Mouse (Mus musculus) kidney, embryonic 14.5 days (tissue): Measurements from ENCODE around the gene Znrf4. TPM values are rescaled to one million over a fixed set of nuclear protein-coding genes. Genes with fewer than 3 reads are reported as not detected.
"Not testable (repeated sequence)": the region's sequence is repeated elsewhere in the genome, so short reads cannot be mapped to it uniquely, and the experiment has no call there.

Experiments used
- ATAC-seq: fragments of 200-750 bp; cut with Nextera tagmentation; 2 replicates; pipeline ENCODE4 v1.8.0; 2017; ENCODE audit warnings: moderate number of reproducible peaks, mild to moderate bottlenecking, moderate TSS enrichment, moderate library complexity; ENCODE audit not compliant: low FRiP score, low TSS enrichment
- H3K27ac ChIP-seq: fragments of 300-500 bp; sonication (generic); 2 replicates; pipeline ENCODE4 v1.5.1; 2014; ENCODE audit warnings: low read depth, mild to moderate bottlenecking, low read length, moderate library complexity, mixed read lengths
- H3K27me3 ChIP-seq: fragments of 300-500 bp; sonication (generic); 2 replicates; pipeline ENCODE4 v1.6.1; 2014; ENCODE audit warnings: mild to moderate bottlenecking, low read length; ENCODE audit not compliant: control insufficient read depth, insufficient read depth
- H3K36me3 ChIP-seq: fragments of 300-500 bp; sonication (generic); 2 replicates; pipeline ENCODE4 v1.6.1; 2014; ENCODE audit warnings: low read length, mixed read lengths; ENCODE audit not compliant: control insufficient read depth, insufficient read depth
- H3K4me1 ChIP-seq: fragments of 300-500 bp; sonication (generic); 2 replicates; pipeline ENCODE4 v1.6.1; 2014; ENCODE audit warnings: low read length, mixed read lengths; ENCODE audit not compliant: control insufficient read depth, insufficient read depth
- H3K4me2 ChIP-seq: fragments of 300-500 bp; sonication (generic); replicated peaks from 2 replicates; pipeline ENCODE4 v1.6.1; 2014; ENCODE audit warnings: low read depth, mild to moderate bottlenecking, low read length
- H3K4me3 ChIP-seq: fragments of 300-500 bp; sonication (generic); 2 replicates; pipeline ENCODE4 v1.5.1; 2014; ENCODE audit warnings: mild to moderate bottlenecking, low read length
- H3K9ac ChIP-seq: fragments of 300-500 bp; sonication (generic); 2 replicates; pipeline ENCODE4 v1.6.1; 2014; ENCODE audit warnings: low read depth, mild to moderate bottlenecking, low read length, moderate library complexity
- H3K9me3 ChIP-seq: fragments of 300-500 bp; sonication (generic); 2 replicates; pipeline ENCODE4 v1.6.1; 2016; ENCODE audit warnings: low read length; ENCODE audit not compliant: control insufficient read depth
- WGBS: fragments of 180-500 bp; shearing (Covaris S2); extraction: QIAGEN DNeasy Blood & Tissue Kit; methylation state at CpG from one replicate; pipeline ENCODE4 v1.1.7; 2014; 5-methylcytosine and 5-hydroxymethylcytosine counted together
- polyA plus RNA-seq: library from polyadenylated mRNA; unstranded; fragments of >200 nt; fragmentation: Nextera tagmentation; extraction: Ambion mirVana; gene quantifications from 2 replicates; pipeline ENCODE4 v1.2.1, GENCODE M21; 2014

Znrf4 gene
- polyA plus RNA-seq, 1 experiment from 2014 or later = not detected

DNA sequence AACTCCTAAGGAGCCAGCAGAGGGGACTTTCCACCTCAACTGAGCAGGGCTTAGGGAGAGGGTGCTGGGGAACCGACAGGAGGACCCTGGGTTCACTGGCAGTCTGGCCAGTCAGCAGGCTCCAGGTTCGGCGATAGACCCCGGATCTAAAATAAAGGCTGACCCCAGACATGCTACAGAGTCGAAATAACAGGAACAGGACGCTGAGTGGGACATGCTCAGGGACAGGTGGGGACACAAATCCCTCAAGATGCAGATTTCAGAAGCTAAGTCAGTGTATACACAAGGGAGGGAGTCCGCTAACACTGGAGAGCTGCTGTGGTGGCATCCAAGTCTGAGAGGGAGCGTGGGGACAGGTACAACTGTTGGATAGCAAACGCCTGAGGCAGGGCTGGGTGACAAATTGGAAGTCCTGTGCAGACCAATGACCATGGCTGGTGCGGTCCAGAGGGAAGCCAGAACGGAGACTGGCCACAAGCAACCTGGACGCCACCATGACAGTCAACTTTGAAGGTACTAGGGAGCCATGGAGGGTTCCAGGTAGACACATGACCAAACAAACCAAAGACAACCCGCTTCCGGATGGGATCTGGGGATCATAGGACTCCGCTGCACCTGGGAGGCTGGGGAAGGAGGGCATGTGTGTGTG is 5.7 kb downstream of the Znrf4 start:
- no peak for ATAC-seq
- 0 out of 2 replicates have a peak overlapping the region, but pooled peaks have one; percentile 88 for H3K27ac ChIP-seq
- peaks cover 5% of the 10 kb centered on the region; the same call in 1 of the 2 replicates for H3K9me3 ChIP-seq
- H3K4me1 ChIP-seq = peaks cover 13% of the 10 kb centered on the region; the same call in 1 of the 2 replicates
- 52% methylated on average over 15 of the region's 15 CpGs for WGBS
- peaks cover 27% of the 10 kb centered on the region for H3K27me3 ChIP-seq
- H3K9ac ChIP-seq = peak overlapping the region; percentile 79
- peak overlapping the region; percentile 97 for H3K4me2 ChIP-seq
- H3K4me3 ChIP-seq = peak overlapping the region; percentile 66
- no peaks in the 10 kb centered on the region for H3K36me3 ChIP-seq

DNA sequence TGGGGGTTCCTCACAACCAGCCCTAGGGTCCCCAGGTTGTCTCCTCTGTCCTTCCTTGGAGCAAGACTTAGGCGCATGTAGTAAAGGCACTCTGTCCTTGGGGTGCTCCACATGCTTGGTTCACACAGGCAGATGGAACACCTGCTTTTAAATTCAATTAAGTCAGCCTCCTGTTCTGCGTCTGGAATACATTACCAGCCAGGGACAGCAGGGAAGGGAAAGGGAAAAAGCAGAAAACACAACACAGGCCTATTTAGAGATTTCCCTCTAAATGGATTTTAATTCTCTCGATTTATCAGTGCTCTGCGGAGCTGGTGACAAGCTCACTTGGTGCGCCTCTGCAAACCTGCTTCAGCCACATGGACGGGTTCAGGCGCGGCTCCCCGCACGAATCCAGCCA is 6.8 kb downstream of the Znrf4 start:
- Histone ChIP-seq H3K9me3 (peaks cover 5% of the 10 kb centered on the region; the same call in 1 of the 2 replicates), H3K4me3 (no peak overlapping the region), H3K9ac (no peak overlapping the region), H3K4me2 (no peak overlapping the region), H3K27ac (no peak overlapping the region), H3K4me1 (peaks cover 10% of the 10 kb centered on the region; the same call in 1 of the 2 replicates), H3K27me3 (peaks cover 16% of the 10 kb centered on the region), H3K36me3 (no peaks in the 10 kb centered on the region)
- no peak for ATAC-seq
- 82% methylated on average over 10 of the region's 10 CpGs for WGBS

DNA sequence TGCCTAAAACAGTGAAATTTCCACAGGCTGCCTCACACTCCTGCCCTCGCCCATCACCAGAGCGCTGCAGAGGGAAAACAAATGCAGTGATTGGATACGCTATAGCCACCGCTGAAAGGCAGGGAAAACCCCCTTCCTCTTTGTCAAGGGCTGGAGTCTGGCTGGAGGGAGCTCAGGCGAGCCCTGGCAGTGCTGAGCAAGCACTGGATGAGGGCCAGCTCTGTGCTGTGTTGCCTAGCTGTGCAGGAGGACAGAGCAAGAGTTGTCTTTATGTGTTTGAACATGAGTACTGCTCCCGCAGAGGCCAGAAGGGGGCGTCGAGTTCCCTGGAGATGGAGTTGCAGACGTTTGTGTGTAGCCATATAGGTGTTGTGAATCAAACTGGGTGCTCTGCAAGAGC is 9.7 kb downstream of the Znrf4 start:
- no peak overlapping the region for H3K4me3 ChIP-seq
- no peak overlapping the region for H3K27ac ChIP-seq
- no peak overlapping the region for H3K9ac ChIP-seq
- no peaks in the 10 kb centered on the region for H3K27me3 ChIP-seq
- no peak overlapping the region for H3K4me2 ChIP-seq
- peaks cover 8% of the 10 kb centered on the region; the same call in 1 of the 2 replicates for H3K9me3 ChIP-seq
- 0 out of 2 replicates have a peak, but pooled peaks cover 3% of the 10 kb centered on the region for H3K4me1 ChIP-seq
- H3K36me3 ChIP-seq = no peaks in the 10 kb centered on the region
- 44% methylated on average over 9 of the region's 9 CpGs for WGBS
- ATAC-seq = no peak

DNA sequence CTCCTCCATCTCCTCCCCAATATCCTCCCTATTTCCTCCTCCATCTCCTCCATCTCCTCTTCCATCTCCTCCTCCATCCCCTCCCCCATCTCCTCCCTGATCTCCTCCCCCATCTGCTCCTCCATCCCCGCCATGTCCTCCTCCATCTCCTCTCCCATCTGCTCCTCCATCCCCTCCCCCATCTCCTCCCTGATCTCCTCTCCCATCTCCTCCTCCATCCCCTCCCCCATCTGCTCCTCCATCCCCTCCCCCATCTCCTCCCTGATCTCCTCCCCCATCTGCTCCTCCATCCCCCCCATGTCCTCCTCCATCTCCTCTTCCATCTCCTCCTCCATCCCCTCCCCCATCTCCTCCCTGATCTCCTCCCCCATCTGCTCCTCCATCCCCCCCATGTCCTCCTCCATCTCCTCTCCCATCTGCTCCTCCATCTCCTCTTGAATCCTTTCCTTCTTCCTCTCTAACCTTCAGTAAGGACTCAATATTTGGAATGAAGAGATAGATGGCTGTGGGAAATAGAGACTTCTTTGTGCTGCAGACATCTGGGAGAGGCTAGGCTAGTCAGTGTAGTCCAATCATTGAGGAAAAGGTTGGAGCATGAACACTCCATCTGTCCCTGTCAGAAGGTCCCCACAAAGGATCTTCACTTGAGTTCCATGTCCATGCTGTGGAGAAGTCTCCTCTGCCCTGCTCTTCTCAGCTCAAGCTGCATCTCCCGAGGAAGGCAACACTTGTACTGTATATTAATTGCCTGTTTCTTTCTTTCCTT is 10.4 kb downstream of the Znrf4 start:
- not testable (repeated sequence) for H3K36me3 ChIP-seq, H3K4me1 ChIP-seq, H3K27me3 ChIP-seq, H3K9ac ChIP-seq, H3K27ac ChIP-seq, ATAC-seq, H3K4me3 ChIP-seq, H3K4me2 ChIP-seq
- H3K9me3 ChIP-seq = peaks cover 12% of the 10 kb centered on the region; the same call in 1 of the 2 replicates
- 55% methylated on average over 2 of the region's 2 CpGs for WGBS

DNA sequence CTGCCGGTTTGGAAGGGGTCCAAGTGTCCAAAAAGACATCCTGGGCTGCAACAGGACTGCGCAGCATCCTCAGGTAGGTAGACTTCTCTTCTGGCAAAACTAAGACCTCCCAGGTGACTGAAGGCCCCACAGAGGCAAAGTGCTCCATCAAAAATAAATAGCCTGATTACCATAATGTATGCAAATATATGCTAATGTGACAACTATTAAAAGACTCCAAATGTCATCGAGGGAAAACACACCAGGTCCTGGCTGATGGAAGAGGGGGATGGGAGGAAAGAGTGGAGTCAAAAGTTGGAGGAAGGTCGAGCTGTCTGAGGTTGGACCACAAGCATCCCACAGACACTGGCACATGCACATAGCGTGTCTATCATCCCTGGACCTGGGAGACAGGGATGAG is 13.0 kb downstream of the Znrf4 start:
- Histone ChIP-seq H3K4me2 (no peak overlapping the region), H3K27me3 (no peaks in the 10 kb centered on the region), H3K9me3 (peaks cover 35% of the 10 kb centered on the region), H3K27ac (no peak overlapping the region), H3K9ac (no peak overlapping the region), H3K36me3 (no peaks in the 10 kb centered on the region), H3K4me1 (no peaks in the 10 kb centered on the region), H3K4me3 (no peak overlapping the region)
- ATAC-seq = no peak
- 85% methylated on average over 5 of the region's 5 CpGs for WGBS

DNA sequence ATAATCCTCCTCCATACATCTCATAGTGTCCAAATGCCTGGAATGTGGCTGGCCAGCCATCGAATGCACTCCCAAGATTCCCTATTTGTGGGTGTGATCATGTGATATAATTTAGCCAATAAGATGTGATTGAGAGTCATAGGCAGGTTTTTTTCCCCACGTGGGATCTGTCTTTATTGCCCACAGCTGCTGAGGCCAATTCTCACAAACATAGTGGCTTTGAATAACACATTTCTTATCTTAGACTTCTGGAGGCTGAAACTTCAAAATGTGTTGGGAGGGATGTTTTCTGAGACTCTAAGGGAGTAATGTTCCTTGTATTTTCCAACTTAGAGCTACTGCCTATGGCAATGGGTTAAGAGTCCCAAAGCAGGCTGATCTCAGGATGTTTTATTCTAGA is 17.8 kb downstream of the Znrf4 start:
- Histone ChIP-seq H3K4me2 (no peak overlapping the region), H3K27me3 (no peaks in the 10 kb centered on the region), H3K4me3 (no peak overlapping the region), H3K9ac (no peak overlapping the region), H3K4me1 (no peaks in the 10 kb centered on the region), H3K27ac (no peak overlapping the region), H3K36me3 (no peaks in the 10 kb centered on the region), H3K9me3 (peaks cover 63% of the 10 kb centered on the region)
- WGBS = 57% methylated on average over 2 of the region's 2 CpGs
- no peak for ATAC-seq

DNA sequence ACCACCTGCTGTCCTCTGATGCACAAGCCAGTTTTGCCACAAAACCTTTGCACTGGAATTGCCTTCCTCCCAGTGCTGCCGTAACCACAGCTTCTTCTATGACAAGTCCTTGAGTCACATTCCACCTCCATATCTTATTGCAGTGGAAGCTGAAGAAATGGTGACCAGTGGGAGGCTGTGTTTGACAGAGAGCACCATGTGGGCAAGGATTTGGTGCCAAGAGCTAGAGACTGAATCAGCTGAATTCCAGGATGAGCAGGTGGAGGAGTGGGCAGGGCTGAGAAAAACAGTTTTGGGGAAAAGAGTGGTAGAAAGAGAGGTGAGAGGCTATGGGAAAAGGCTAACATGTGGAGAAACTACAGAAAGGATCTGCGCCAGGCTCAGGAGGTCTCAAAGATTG is 18.4 kb downstream of the Znrf4 start:
- H3K27ac ChIP-seq = no peak overlapping the region
- no peak overlapping the region for H3K4me2 ChIP-seq
- H3K9me3 ChIP-seq = peaks cover 63% of the 10 kb centered on the region
- no peaks in the 10 kb centered on the region for H3K4me1 ChIP-seq
- 85% methylated on average over 2 of the region's 2 CpGs for WGBS
- no peak overlapping the region for H3K4me3 ChIP-seq
- no peak overlapping the region for H3K9ac ChIP-seq
- no peaks in the 10 kb centered on the region for H3K27me3 ChIP-seq
- ATAC-seq = no peak
- no peaks in the 10 kb centered on the region for H3K36me3 ChIP-seq

DNA sequence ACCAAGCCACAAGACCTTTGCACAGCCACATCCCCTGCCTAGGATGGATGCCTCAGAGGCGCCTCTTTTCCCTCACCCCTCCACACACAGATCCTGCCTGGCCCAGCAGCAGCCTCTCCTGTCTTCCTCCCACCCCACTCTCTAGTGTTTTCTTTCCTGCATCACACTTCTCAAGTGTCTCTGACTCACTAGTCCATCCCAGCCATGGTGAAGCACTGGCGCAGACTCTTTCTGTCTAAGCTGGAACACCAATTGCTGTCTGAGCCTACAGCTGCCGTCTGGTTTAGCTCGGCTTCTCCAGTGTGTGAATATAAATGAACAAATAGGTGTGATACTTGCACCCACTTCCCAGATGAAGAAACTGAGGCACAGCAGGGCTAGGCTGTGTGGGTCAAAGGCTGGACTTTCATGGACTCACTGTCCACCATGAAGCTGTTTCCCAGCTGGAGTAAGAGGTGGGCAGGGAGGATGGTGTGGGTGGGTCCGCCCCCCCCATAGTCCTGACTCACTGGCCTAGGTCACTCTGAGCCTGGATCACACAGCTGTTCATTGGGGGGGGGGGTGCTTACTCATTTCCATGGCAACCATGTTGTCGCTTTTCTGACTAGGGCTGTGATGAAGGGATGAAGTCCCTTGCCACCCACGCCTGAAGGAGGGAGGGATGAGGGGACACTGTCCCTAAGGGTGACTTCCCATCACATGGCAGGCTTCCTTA is 21.6 kb downstream of the Znrf4 start:
- Histone ChIP-seq H3K9ac (no peak overlapping the region), H3K27ac (no peak overlapping the region), H3K27me3 (no peaks in the 10 kb centered on the region), H3K36me3 (no peaks in the 10 kb centered on the region), H3K4me1 (peaks cover 6% of the 10 kb centered on the region; the same call in 1 of the 2 replicates), H3K9me3 (peaks cover 43% of the 10 kb centered on the region), H3K4me3 (no peak overlapping the region), H3K4me2 (no peak overlapping the region)
- 80% methylated on average over 7 of the region's 7 CpGs for WGBS
- ATAC-seq = no peak
